Mouse (Mus musculus): ENCODE results near the gene Olfr1118. TPM values are rescaled to one million over a fixed set of nuclear protein-coding genes. Genes with fewer than 3 reads are reported as not detected.
"Not testable (repeated sequence)": the region's sequence is repeated elsewhere in the genome, so short reads cannot be mapped to it uniquely, and the experiment has no call there.

Gene Olfr1118
- not detected in 2 replicates for polyA plus RNA-seq (2015; fragmentation: Nextera tagmentation; extraction: Ambion mirVana)

DNA sequence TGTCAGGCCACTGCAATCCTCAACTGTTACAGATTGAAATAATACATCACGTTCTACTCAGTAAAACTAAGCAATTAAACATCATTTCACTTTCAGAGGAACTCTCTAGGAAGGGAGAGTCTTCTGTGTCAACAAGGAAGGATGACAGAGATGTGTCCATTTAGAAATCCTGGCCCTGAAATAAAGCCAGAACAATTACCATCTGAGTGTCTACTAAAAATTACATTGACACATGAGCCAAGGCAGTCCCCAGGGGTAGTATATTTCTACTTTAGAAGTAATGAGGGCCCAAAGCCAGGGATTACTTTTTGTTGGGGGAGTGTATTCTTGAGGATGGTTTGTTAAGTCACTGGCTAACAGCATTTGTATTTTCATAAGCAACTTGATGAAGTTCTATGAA is at the start of gene Olfr1118:
TSS of gene Olfr1118 (plus strand) at position 301 of the 400 bp plus-strand sequence.
- ATAC-seq (replicated peaks) = no peak
- Histone ChIP-seq H3K27me3 (no peaks in the 10 kb centered on the region), H3K4me2 (replicated peaks) (no peak within 1 kb of the TSS), H3K27ac (replicated peaks) (no peak within 1 kb of the TSS), H3K36me3 (no peaks in the 10 kb centered on the region), H3K4me3 (no peak within 1 kb of the TSS), H3K4me1 (no peaks in the 10 kb centered on the region), H3K9me3 (no peaks in the 10 kb centered on the region), H3K9ac (replicated peaks) (no peak within 1 kb of the TSS)
- 72% methylated on average over 1 of the region's 1 CpGs for WGBS

DNA sequence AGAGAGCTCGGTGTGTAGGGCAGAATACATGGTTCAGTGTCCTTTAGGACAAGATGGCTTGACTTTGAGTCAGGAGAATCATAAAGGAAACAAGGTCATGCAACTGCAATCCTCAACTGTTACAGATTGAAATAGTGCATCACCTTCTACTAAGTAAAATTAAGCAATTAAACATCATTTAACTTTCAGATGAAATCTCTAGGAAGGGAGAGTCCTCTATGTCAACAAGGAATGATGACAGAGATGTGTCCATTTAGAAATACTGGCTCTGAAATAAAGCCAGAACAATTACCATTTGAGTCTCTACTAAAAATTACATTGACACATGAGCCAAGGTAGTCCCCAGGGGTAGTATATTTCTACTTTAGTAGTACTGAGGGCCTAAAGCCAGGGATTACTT is 40.1 kb upstream of the Olfr1118 start, which contains the start of gene Olfr1116:
TSS of gene Olfr1116 (plus strand) at position 301 of the 400 bp plus-strand sequence.
- no peak for ATAC-seq (replicated peaks)
- Histone ChIP-seq H3K27me3 (no peaks in the 10 kb centered on the region), H3K4me1 (no peaks in the 10 kb centered on the region), H3K36me3 (no peaks in the 10 kb centered on the region), H3K27ac (replicated peaks) (no peak within 1 kb of the TSS), H3K4me3 (no peak within 1 kb of the TSS), H3K4me2 (replicated peaks) (no peak within 1 kb of the TSS), H3K9me3 (no peaks in the 10 kb centered on the region), H3K9ac (replicated peaks) (no peak within 1 kb of the TSS)
- 90% methylated on average over 1 of the region's 1 CpGs for WGBS

GRCm38 (mm10) chr2:87293977-87294376 is 13.4 kb upstream of the Olfr1118 start:
- not testable (repeated sequence) for ATAC-seq (replicated peaks); H3K9ac ChIP-seq (replicated peaks)

GRCm38 (mm10) chr2:87354515-87354914 is 47.1 kb downstream of the Olfr1118 start, which contains the start of gene Olfr1120:
Gene Olfr1120 (plus strand): TSS chr2:87354815.
- WGBS = 63% methylated on average over 2 of the region's 2 CpGs
- H3K36me3 ChIP-seq = no peaks in the 10 kb centered on the region
- no peak within 1 kb of the TSS for H3K9ac ChIP-seq (replicated peaks)
- H3K9me3 ChIP-seq = no peaks in the 10 kb centered on the region
- ATAC-seq (replicated peaks) = no peak
- H3K27ac ChIP-seq (replicated peaks) = no peak within 1 kb of the TSS
- H3K27me3 ChIP-seq = no peaks in the 10 kb centered on the region
- H3K4me3 ChIP-seq = no peak within 1 kb of the TSS
- no peaks in the 10 kb centered on the region for H3K4me1 ChIP-seq
- no peak within 1 kb of the TSS for H3K4me2 ChIP-seq (replicated peaks)

More at GRCm38 (mm10) chr2:87293977-87294376, 13.4 kb upstream of the Olfr1118 start:
- not testable (repeated sequence) for H3K4me3 ChIP-seq; H3K4me2 ChIP-seq (replicated peaks); H3K27ac ChIP-seq (replicated peaks); H3K36me3 ChIP-seq; H3K4me1 ChIP-seq; H3K9me3 ChIP-seq; H3K27me3 ChIP-seq

- not testable (repeated sequence) for H3K36me3 ChIP-seq; H3K4me3 ChIP-seq; H3K9ac ChIP-seq (replicated peaks); H3K27ac ChIP-seq (replicated peaks); H3K9me3 ChIP-seq; H3K27me3 ChIP-seq; H3K4me2 ChIP-seq (replicated peaks); ATAC-seq (replicated peaks); H3K4me1 ChIP-seq
- 94% methylated on average over 2 of the region's 2 CpGs for WGBS
These were observed 52.7 kb downstream of the Olfr1118 start for GRCm38 (mm10) chr2:87360121-87360520.

Other genes starting within 250 kb of the Olfr1118 start
- not detected in 2 replicates for gene Olfr1107, start 231.8 kb upstream of the Olfr1118 start, polyA plus RNA-seq (2015; fragmentation: Nextera tagmentation; extraction: Ambion mirVana)
- not detected in 2 replicates for gene Olfr1109, start 211.6 kb upstream of the Olfr1118 start, polyA plus RNA-seq (2015; fragmentation: Nextera tagmentation; extraction: Ambion mirVana)
- gene Olfr259, start 193.0 kb upstream of the Olfr1118 start, polyA plus RNA-seq (2015; fragmentation: Nextera tagmentation; extraction: Ambion mirVana) = not detected in 2 replicates
- not detected in 2 replicates for gene Olfr1110, start 167.3 kb upstream of the Olfr1118 start, polyA plus RNA-seq (2015; fragmentation: Nextera tagmentation; extraction: Ambion mirVana)
- gene Olfr1111, start 155.0 kb upstream of the Olfr1118 start, polyA plus RNA-seq (2015; fragmentation: Nextera tagmentation; extraction: Ambion mirVana) = not detected in 2 replicates
- gene Olfr1112, start 119.8 kb upstream of the Olfr1118 start, polyA plus RNA-seq (2015; fragmentation: Nextera tagmentation; extraction: Ambion mirVana) = not detected in 2 replicates
- gene Olfr1113, start 98.6 kb upstream of the Olfr1118 start, polyA plus RNA-seq (2015; fragmentation: Nextera tagmentation; extraction: Ambion mirVana) = not detected in 2 replicates
- gene Olfr1115, start 59.6 kb upstream of the Olfr1118 start, polyA plus RNA-seq (2015; fragmentation: Nextera tagmentation; extraction: Ambion mirVana) = not detected in 2 replicates
- gene Olfr1116, start 40.0 kb upstream of the Olfr1118 start, polyA plus RNA-seq (2015; fragmentation: Nextera tagmentation; extraction: Ambion mirVana) = not detected in 2 replicates
- gene Olfr1120, start 47.2 kb downstream of the Olfr1118 start, polyA plus RNA-seq (2015; fragmentation: Nextera tagmentation; extraction: Ambion mirVana) = not detected in 2 replicates
- gene Olfr1121, start 62.3 kb downstream of the Olfr1118 start, polyA plus RNA-seq (2015; fragmentation: Nextera tagmentation; extraction: Ambion mirVana) = not detected in 2 replicates
- not detected in 2 replicates for gene Olfr1122, start 78.3 kb downstream of the Olfr1118 start, polyA plus RNA-seq (2015; fragmentation: Nextera tagmentation; extraction: Ambion mirVana)
- not detected in 2 replicates for gene Olfr1123, start 109.1 kb downstream of the Olfr1118 start, polyA plus RNA-seq (2015; fragmentation: Nextera tagmentation; extraction: Ambion mirVana)
- gene Olfr1124, start 122.7 kb downstream of the Olfr1118 start, polyA plus RNA-seq (2015; fragmentation: Nextera tagmentation; extraction: Ambion mirVana) = 0.08 TPM in 1 of 2 replicates, not detected in the other
- not detected in 2 replicates for gene Olfr1126, start 146.4 kb downstream of the Olfr1118 start, polyA plus RNA-seq (2015; fragmentation: Nextera tagmentation; extraction: Ambion mirVana)
- gene Pramel7, start 189.5 kb downstream of the Olfr1118 start, polyA plus RNA-seq (2015; fragmentation: Nextera tagmentation; extraction: Ambion mirVana) = not detected in 2 replicates
- gene Pramel6, start 199.0 kb downstream of the Olfr1118 start, polyA plus RNA-seq (2015; fragmentation: Nextera tagmentation; extraction: Ambion mirVana) = not detected in 2 replicates
- gene Olfr153, start 224.2 kb downstream of the Olfr1118 start, polyA plus RNA-seq (2015; fragmentation: Nextera tagmentation; extraction: Ambion mirVana) = not detected in 2 replicates
- gene Olfr1128, start 238.0 kb downstream of the Olfr1118 start, polyA plus RNA-seq (2015; fragmentation: Nextera tagmentation; extraction: Ambion mirVana) = not detected in 2 replicates